Mouse (Mus musculus): Measurements from ENCODE around the gene Hist3h2ba. TPM values are rescaled to one million over a fixed set of nuclear protein-coding genes. Genes with fewer than 3 reads are reported as not detected.

The Hist3h2ba gene
- total RNA-seq, 2 experiments from 2014 or later: 103 to 124 TPM

- peak; percentile 76 to 79 for DNase-seq (ENCODE audit: low spot score in 2 of 2)
- intact Hi-C loops (cut with DNase I): loop anchor here (5.0 kb wide), 1 partner anchor 211 kb away; the partner anchor contains the start of gene Guk1
Observed at GRCm38 (mm10) chr11:58981541-58982447, 33.1 kb downstream of the Hist3h2ba start.

DNA sequence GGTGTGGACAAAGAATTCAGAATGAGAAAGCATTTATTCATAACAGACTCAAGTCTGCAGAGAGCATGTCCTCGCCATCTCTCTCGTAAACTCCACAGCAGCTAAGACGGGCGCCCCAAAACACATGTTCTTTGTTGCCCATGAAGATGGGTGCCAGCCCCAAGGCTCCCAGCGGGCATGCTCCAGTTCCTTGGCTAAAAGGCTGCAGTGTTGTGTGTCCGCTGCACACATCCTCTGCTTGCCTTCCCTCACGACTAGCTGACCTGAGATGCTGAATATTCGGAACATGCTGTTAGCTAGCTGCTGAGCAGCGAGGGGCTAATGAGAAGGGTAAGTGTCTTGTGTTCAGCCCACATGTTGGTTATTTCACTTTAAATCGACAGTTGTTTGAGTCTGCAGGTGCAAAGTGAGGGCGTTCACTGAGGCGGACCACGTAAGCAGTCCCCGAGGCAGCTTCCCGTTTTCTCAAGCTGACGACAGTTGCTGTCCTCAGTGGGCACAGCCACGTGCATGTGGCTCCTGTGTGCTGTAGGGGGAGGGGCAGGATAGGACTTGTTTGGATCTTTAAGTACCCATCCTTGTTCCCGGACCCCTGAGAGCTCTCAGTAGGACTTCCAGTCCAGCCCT, 33.9 kb downstream of the Hist3h2ba start:
- no peak for DNase-seq (ENCODE audit: low spot score in 2 of 2)
- intact Hi-C loops (cut with DNase I): loop anchor here (5.0 kb wide), 1 partner anchor 210 kb away; the partner anchor contains the start of gene Guk1

- intact Hi-C loops (cut with DNase I): loop anchor here (5.0 kb wide), 1 partner anchor 208 kb away; the partner anchor contains the start of gene Guk1
- DNase-seq (ENCODE audit: low spot score in 2 of 2): no peak
Observed at GRCm38 (mm10) chr11:58983691-58984341, 35.1 kb downstream of the Hist3h2ba start.

DNA sequence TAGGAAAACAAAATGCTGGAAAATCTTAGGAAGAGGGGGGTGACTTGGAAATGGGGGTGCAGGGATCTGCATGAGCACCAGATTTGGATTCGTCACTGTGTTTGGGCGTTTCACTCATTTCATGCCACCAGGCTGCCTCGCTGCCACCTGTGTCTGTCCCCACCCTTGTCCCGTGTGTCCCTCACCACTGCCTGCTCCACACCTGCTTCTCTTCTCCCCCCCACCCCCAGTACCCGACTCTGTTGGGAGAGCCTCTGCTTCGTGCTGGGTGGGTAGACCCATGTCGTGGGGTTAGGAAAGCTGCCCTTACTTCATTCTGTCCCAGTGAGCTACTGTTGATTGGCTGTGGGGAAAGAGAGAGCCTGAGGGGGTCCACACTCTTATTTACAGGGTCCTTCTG, 35.9 kb downstream of the Hist3h2ba start:
- DNase-seq (ENCODE audit: low spot score in 2 of 2): no peak
- intact Hi-C loops (cut with DNase I): loop anchor here (5.0 kb wide), 1 partner anchor 208 kb away; the partner anchor contains the start of gene Guk1

DNA sequence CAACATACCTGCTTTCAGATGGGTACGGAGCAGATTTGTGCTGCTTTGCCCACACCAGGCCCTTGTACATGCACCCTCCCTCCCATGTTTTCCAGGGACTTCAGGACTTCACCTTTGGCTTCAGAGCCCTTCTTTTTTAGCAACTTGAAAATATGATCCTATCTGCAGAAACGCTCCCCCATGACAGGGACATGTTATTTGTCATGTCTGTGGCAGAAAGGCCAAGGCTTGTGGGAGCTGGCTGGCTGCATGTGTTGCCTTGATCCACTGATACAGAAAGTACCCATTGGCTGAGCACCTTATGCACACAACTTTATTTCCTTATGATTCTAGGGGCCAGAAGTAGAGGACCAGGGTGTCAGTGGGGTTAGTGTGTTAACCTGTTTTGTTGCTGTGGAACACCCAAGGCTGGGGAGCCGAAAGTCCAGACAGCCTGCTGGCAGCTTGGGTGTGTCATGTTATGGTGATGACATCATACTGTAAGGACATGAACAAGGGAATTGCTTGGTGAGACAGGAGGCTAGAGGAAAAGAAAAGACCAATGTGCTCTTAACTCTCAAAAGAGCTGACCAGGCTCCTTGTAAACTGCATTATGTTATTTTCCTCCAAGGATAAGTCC, 36.7 kb downstream of the Hist3h2ba start:
- intact Hi-C loops (cut with DNase I): no loop called here
- no peak for DNase-seq (ENCODE audit: low spot score in 2 of 2)

DNA sequence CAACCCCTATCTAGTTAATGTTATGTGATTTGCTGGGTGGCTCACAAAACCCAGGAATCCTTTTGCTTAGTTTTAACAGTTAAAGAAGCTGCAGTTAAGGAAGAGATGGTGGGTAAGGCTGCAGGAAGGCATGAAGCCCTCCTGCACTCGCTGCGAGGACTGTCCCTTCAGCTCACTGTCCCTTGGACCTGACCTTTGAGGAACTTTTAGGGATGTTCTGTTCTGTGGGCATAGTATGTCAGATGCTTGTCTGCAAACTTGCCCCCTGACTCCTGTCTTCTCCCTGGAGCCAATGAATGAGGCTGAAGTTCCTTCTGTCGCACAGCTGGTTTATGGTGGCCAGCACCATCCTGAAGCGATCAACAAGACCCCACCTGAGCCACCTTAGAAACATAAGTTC, 40.4 kb downstream of the Hist3h2ba start:
- intact Hi-C loops (cut with DNase I): no loop called here
- no peak for DNase-seq (ENCODE audit: low spot score in 2 of 2)

- intact Hi-C loops (cut with DNase I): no loop called here
- no peak for DNase-seq (ENCODE audit: low spot score in 2 of 2)
Observed at GRCm38 (mm10) chr11:58990141-58990540, 41.4 kb downstream of the Hist3h2ba start.

- intact Hi-C loops (cut with DNase I): no loop called here
- peak in 1 of 2 experiments; percentile 41 for DNase-seq (ENCODE audit: low spot score in 2 of 2)
Observed at GRCm38 (mm10) chr11:58990794-58991193, 42.1 kb downstream of the Hist3h2ba start.

GRCm38 (mm10) chr11:58991911-58992310, 43.2 kb downstream of the Hist3h2ba start:
- DNase-seq (ENCODE audit: low spot score in 2 of 2): no peak
- intact Hi-C loops (cut with DNase I): no loop called here

GRCm38 (mm10) chr11:58993091-58993670, 44.5 kb downstream of the Hist3h2ba start:
- no peak for DNase-seq (ENCODE audit: low spot score in 2 of 2)
- intact Hi-C loops (cut with DNase I): no loop called here

- intact Hi-C loops (cut with DNase I): no loop called here
- no peak for DNase-seq (ENCODE audit: low spot score in 2 of 2)
Observed at GRCm38 (mm10) chr11:58994337-58994826, 45.7 kb downstream of the Hist3h2ba start.

- intact Hi-C loops (cut with DNase I): no loop called here
- DNase-seq (ENCODE audit: low spot score in 2 of 2): no peak
Observed at GRCm38 (mm10) chr11:58995061-58995806, 46.5 kb downstream of the Hist3h2ba start.

DNA sequence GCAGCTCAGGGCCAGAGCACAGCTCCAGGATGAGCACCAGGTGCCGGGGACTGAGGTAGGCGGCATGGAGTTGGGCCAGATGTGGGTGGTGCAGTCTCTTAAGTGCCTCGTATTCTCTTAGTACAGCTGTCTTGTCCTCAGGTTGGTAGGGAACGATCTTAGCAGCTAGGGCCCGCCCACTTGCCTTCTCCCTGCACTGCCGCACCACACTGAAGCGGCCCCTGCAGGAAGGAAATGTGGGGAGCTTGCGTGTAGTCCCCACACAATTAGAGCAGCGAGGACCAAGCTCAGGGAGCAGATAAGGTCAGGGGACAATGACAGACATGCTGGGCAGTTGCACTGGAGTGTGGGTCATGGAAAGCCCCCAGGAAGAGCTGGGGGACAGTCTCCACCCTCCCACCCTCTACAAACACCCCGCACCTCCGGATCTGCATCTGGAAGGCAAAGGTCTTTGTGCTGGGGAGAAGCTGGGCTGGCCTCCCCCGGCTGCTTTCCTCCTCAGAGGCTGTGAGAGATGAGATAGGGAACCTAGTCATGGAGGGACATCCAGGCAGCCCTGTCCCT, 47.2 kb downstream of the Hist3h2ba start:
- intact Hi-C loops (cut with DNase I): no loop called here
- DNase-seq (ENCODE audit: low spot score in 2 of 2): peak in 1 of 2 experiments; percentile 47

DNA sequence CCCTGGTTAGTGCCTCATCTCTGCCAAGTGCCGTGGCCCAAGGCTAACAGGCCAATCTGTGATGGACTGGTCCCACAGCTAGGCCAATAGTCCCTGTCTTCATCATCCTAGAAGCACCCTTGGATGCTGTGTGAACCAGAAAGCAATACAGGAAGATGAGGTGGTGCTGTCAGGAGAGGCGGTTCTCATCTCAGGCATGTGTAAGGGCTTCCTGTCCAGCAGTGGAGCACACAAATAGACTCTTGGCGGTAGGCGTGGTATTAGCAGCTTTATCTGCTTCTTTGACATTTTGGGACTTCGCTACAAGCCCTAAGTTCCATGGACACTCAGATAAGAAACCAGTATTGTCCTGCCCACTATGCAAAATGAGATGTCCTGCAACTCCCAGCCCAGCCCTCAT, 48.8 kb downstream of the Hist3h2ba start:
- intact Hi-C loops (cut with DNase I): no loop called here
- no peak for DNase-seq (ENCODE audit: low spot score in 2 of 2)

Data from left cerebral cortex, postnatal 36 days (tissue).